ENCODE assay signal across 14 mouse cellular contexts in the genomic region with DNA sequence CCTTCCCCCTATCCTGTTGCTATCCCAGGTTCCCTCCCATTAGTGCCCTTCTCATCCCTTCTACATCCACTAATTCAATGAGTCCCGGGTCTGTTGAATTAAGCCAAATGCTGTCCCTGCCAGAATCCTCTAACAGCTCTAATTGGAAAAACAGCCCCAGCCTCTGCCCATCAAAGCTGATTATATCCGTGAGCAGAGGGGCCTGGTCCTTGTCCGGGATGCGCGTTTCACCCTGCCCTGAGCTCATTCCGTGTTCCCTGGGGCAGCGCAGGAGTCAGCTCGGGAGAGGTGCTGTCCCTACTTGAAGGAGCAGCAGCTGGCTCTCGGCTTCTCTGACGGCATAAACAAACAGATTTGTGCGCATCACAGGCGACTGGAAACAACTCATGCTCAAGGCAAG.
DNase-seq lines count a peak whose midpoint lies in the region; ATAC-seq and TF ChIP-seq lines count a peak whose summit lies in the region.
"Had no signal": no experiment of that assay in that cellular context is flagged by ENCODE, and none has a peak within 500 bp of the region (broad histone marks: within the 10 kb centered on the region; RNA-seq: fewer than 3 reads in every experiment).

No protein-coding gene starts in this region.

- H3K9ac ChIP-seq in embryonic facial prominence, embryonic 13.5 days = no peak overlapping the region
- H3K9ac ChIP-seq in midbrain, embryonic 11.5 days (ENCODE audit: low read length) = no peak overlapping the region
- H3K9ac ChIP-seq in hindbrain, embryonic 13.5 days = no peak overlapping the region
- H3K9ac ChIP-seq: limb, embryonic 13.5 days had no signal

- WGBS in embryonic facial prominence, embryonic 13.5 days = 18% methylated on average over 12 of the region's 12 CpGs
- WGBS in embryonic facial prominence, embryonic 10.5 days = 32% methylated on average over 12 of the region's 12 CpGs
- WGBS in midbrain, embryonic 10.5 days = 37% methylated on average over 12 of the region's 12 CpGs
- WGBS in midbrain, embryonic 11.5 days = 35% methylated on average over 12 of the region's 12 CpGs
- WGBS in hindbrain, embryonic 13.5 days = 29% methylated on average over 12 of the region's 12 CpGs
- 35% methylated on average over 12 of the region's 12 CpGs for WGBS in cerebellum, adult 2 months

- H3K36me3 ChIP-seq in embryonic facial prominence, embryonic 13.5 days = no peaks in the 10 kb centered on the region
- no peaks in the 10 kb centered on the region for H3K36me3 ChIP-seq in embryonic facial prominence, embryonic 10.5 days (replicated peaks)
- H3K36me3 ChIP-seq in midbrain, embryonic 10.5 days = no peaks in the 10 kb centered on the region
- no peaks in the 10 kb centered on the region for H3K36me3 ChIP-seq in midbrain, embryonic 11.5 days (ENCODE audit: control insufficient read depth, insufficient read depth, low read length)
- no peaks in the 10 kb centered on the region for H3K36me3 ChIP-seq in hindbrain, embryonic 13.5 days
- H3K36me3 ChIP-seq: limb, embryonic 13.5 days had no signal

- TF ChIP-seq POLR2A in cerebellum, adult 2 months (IDR thresholded peaks at IDR 0.05; ENCODE audit: borderline replicate concordance, insufficient read depth, low read length) = no peak

- H3K27me3 ChIP-seq in embryonic facial prominence, embryonic 13.5 days = no peaks in the 10 kb centered on the region
- 0 out of 2 replicates have a peak, but pooled peaks cover 5% of the 10 kb centered on the region for H3K27me3 ChIP-seq in embryonic facial prominence, embryonic 10.5 days (replicated peaks; ENCODE audit: low read depth, poor library complexity, severe bottlenecking)
- no peaks in the 10 kb centered on the region for H3K27me3 ChIP-seq in midbrain, embryonic 10.5 days (ENCODE audit: low read depth, poor library complexity, severe bottlenecking)
- H3K27me3 ChIP-seq in midbrain, embryonic 11.5 days (ENCODE audit: control insufficient read depth, insufficient read depth, low read length) = no peaks in the 10 kb centered on the region
- H3K27me3 ChIP-seq in hindbrain, embryonic 13.5 days = no peaks in the 10 kb centered on the region
- H3K27me3 ChIP-seq in cerebellum, adult 2 months (ENCODE audit: control insufficient read depth, insufficient read depth, low read length) = peaks cover 1% of the 10 kb centered on the region; the same call in 1 of the 2 replicates

- no peak overlapping the region for H3K27ac ChIP-seq in embryonic facial prominence, embryonic 13.5 days
- H3K27ac ChIP-seq in embryonic facial prominence, embryonic 10.5 days (replicated peaks) = no peak overlapping the region; the same call in 1 of the 2 replicates
- 0 out of 2 replicates have a peak overlapping the region, but pooled peaks have one; percentile 23 for H3K27ac ChIP-seq in midbrain, embryonic 10.5 days (replicated peaks)
- H3K27ac ChIP-seq in midbrain, embryonic 11.5 days (ENCODE audit: low read depth, low read length) = no peak overlapping the region
- H3K27ac ChIP-seq in hindbrain, embryonic 13.5 days = no peak overlapping the region
- no peak overlapping the region for H3K27ac ChIP-seq in cerebellum, adult 2 months (ENCODE audit: insufficient read depth, low read length)
- H3K27ac ChIP-seq: limb, embryonic 13.5 days had no signal

- H3K4me1 ChIP-seq in embryonic facial prominence, embryonic 13.5 days = peaks cover 7% of the 10 kb centered on the region; the same call in 1 of the 2 replicates
- H3K4me1 ChIP-seq in embryonic facial prominence, embryonic 10.5 days = peaks cover 19% of the 10 kb centered on the region
- H3K4me1 ChIP-seq in midbrain, embryonic 10.5 days = peaks cover 30% of the 10 kb centered on the region
- peaks cover 6% of the 10 kb centered on the region for H3K4me1 ChIP-seq in midbrain, embryonic 11.5 days (ENCODE audit: control insufficient read depth, insufficient read depth, low read length)
- H3K4me1 ChIP-seq in hindbrain, embryonic 13.5 days (replicated peaks) = peaks cover 21% of the 10 kb centered on the region
- no peaks in the 10 kb centered on the region for H3K4me1 ChIP-seq in cerebellum, adult 2 months (ENCODE audit: control insufficient read depth, insufficient read depth, low read length)

- H3K4me2 ChIP-seq in embryonic facial prominence, embryonic 13.5 days = peak overlapping the region; percentile 28
- H3K4me2 ChIP-seq in midbrain, embryonic 11.5 days = no peak overlapping the region
- H3K4me2 ChIP-seq in hindbrain, embryonic 13.5 days = peak overlapping the region; percentile 26; the same call in 1 of the 2 replicates
- H3K4me2 ChIP-seq: limb, embryonic 13.5 days had no signal

- DNase-seq in embryonic facial prominence, embryonic 10.5 days (ENCODE audit: low spot score) = no peak
- DNase-seq in midbrain, embryonic 10.5 days (ENCODE audit: low spot score) = no peak
- DNase-seq in midbrain, embryonic 11.5 days (ENCODE audit: low spot score, missing footprints) = no peak
- DNase-seq in retina, adult 2 months (ENCODE audit: low read depth, low spot score) = peak; percentile 11
- no peak for DNase-seq in thymus, postnatal 14 days
- DNase-seq in cerebellum, adult 2 months = no peak
- DNase-seq: heart, adult 18-20 months; layer of hippocampus, postnatal 36 days; lung, adult 18-20 months; right cerebral cortex, postnatal 25 days had no signal

- no peak for TF ChIP-seq CTCF in cerebellum, adult 2 months (IDR thresholded peaks at IDR 0.05; ENCODE audit: borderline replicate concordance, insufficient read depth, low read depth, low read length)

- no peaks in the 10 kb centered on the region for H3K9me3 ChIP-seq in embryonic facial prominence, embryonic 13.5 days
- H3K9me3 ChIP-seq in embryonic facial prominence, embryonic 10.5 days = no peaks in the 10 kb centered on the region
- no peaks in the 10 kb centered on the region for H3K9me3 ChIP-seq in midbrain, embryonic 10.5 days (replicated peaks)
- H3K9me3 ChIP-seq in midbrain, embryonic 11.5 days (ENCODE audit: control insufficient read depth, low read length) = no peaks in the 10 kb centered on the region
- no peaks in the 10 kb centered on the region for H3K9me3 ChIP-seq in hindbrain, embryonic 13.5 days
- H3K9me3 ChIP-seq: limb, embryonic 13.5 days had no signal

- no peak for ATAC-seq in embryonic facial prominence, embryonic 13.5 days (ENCODE audit: insufficient number of reproducible peaks, insufficient read depth, low FRiP score, low TSS enrichment, low read depth)
- ATAC-seq in midbrain, embryonic 11.5 days (ENCODE audit: low FRiP score) = no peak
- no peak for ATAC-seq in hindbrain, embryonic 13.5 days (ENCODE audit: low FRiP score)
- ATAC-seq: activated CD4-positive, CD25-positive, alpha-beta regulatory T cell, adult 4 months had no signal

- no peak overlapping the region for H3K4me3 ChIP-seq in embryonic facial prominence, embryonic 13.5 days
- no peak overlapping the region for H3K4me3 ChIP-seq in embryonic facial prominence, embryonic 10.5 days
- peak overlapping the region; percentile 14; the same call in 1 of the 2 replicates for H3K4me3 ChIP-seq in midbrain, embryonic 10.5 days
- H3K4me3 ChIP-seq in midbrain, embryonic 11.5 days (ENCODE audit: low read depth, low read length) = no peak overlapping the region
- H3K4me3 ChIP-seq in hindbrain, embryonic 13.5 days = no peak overlapping the region
- H3K4me3 ChIP-seq in cerebellum, adult 2 months (replicated peaks; ENCODE audit: insufficient read depth, low read depth, low read length) = no peak overlapping the region
- H3K4me3 ChIP-seq: limb, embryonic 13.5 days had no signal
